Mouse (Mus musculus) small intestine, adult 2 months (tissue): ENCODE results near the gene Nmnat3. TPM values are rescaled to one million over a fixed set of nuclear protein-coding genes. Genes with fewer than 3 reads are reported as not detected.

Experiments used
- H3K27ac ChIP-seq: fragments of 200-500 bp; 2 replicates; pipeline ENCODE4 v1.5.1; 2012; ENCODE audit warnings: low read depth, low read length, control low read depth, inconsistent platforms; ENCODE audit not compliant: insufficient read depth
- H3K27me3 ChIP-seq: fragments of 200-500 bp; 2 replicates; pipeline ENCODE4 v1.6.1; 2012; ENCODE audit warnings: mild to moderate bottlenecking, moderate library complexity, low read length, inconsistent platforms; ENCODE audit not compliant: control insufficient read depth, insufficient read depth
- H3K36me3 ChIP-seq: fragments of 200-500 bp; 2 replicates; pipeline ENCODE4 v1.6.1; 2012; ENCODE audit warnings: mild to moderate bottlenecking, low read length, control low read depth, inconsistent platforms; ENCODE audit not compliant: control insufficient read depth, insufficient read depth
- H3K4me1 ChIP-seq: fragments of 200-500 bp; 2 replicates; pipeline ENCODE4 v1.6.1; 2012; ENCODE audit warnings: low read length, inconsistent platforms, mixed read lengths; ENCODE audit not compliant: control insufficient read depth, insufficient read depth, insufficient read length
- H3K4me3 ChIP-seq: fragments of 200-500 bp; 2 replicates; pipeline ENCODE4 v1.5.1; 2012; ENCODE audit warnings: low read depth, mild to moderate bottlenecking, control low read depth, inconsistent platforms, low read length, moderate library complexity
- CTCF ChIP-seq: fragments of 200-500 bp; IDR thresholded peaks from 2 replicates; pipeline ENCODE4 v1.5.1; 2012; ENCODE audit warnings: low read depth, mild to moderate bottlenecking, control low read depth, inconsistent platforms, low read length, moderate library complexity, mixed read lengths; ENCODE audit not compliant: insufficient replicate concordance, insufficient read length; ENCODE audit errors: extremely low read depth
- POLR2A ChIP-seq: fragments of 200-500 bp; IDR thresholded peaks from 2 replicates; pipeline ENCODE4 v1.6.1; 2012; ENCODE audit warnings: low read depth, mild to moderate bottlenecking, control low read depth, inconsistent platforms, low read length, moderate library complexity
- WGBS: fragments of 180-500 bp; shearing (Covaris S2); methylation state at CpG from one replicate; pipeline ENCODE4 v1.1.7; 2018; 5-methylcytosine and 5-hydroxymethylcytosine counted together
- polyA plus RNA-seq: library from polyadenylated mRNA; depleted of rRNA; stranded (reverse); fragments of >200 nt; gene quantifications from 2 replicates; pipeline ENCODE4 v1.2.3, GENCODE M21; 2012

Gene Nmnat3
- polyA plus RNA-seq, 1 experiment: 9.9 TPM

- no peak overlapping the region for H3K27ac ChIP-seq
- no peaks in the 10 kb centered on the region for H3K27me3 ChIP-seq
- H3K4me3 ChIP-seq: no peak overlapping the region
- no peaks in the 10 kb centered on the region for H3K36me3 ChIP-seq
- no peaks in the 10 kb centered on the region; the same call in 1 of the 2 replicates for H3K4me1 ChIP-seq
- no peak for TF ChIP-seq POLR2A
- no peak for TF ChIP-seq CTCF
- WGBS: 77% methylated on average over 1 of the region's 1 CpGs
Observed at GRCm38 (mm10) chr9:98345840-98346239, 58.6 kb downstream of the Nmnat3 start.

- 89% methylated on average over 4 of the region's 4 CpGs for WGBS
- TF ChIP-seq POLR2A: no peak
- TF ChIP-seq CTCF: no peak
Observed at GRCm38 (mm10) chr9:98346240-98346639, 59.0 kb downstream of the Nmnat3 start.

GRCm38 (mm10) chr9:98347021-98347420 lies 59.8 kb downstream of the Nmnat3 start:
- TF ChIP-seq CTCF (no peak), POLR2A (no peak)
- Histone ChIP-seq H3K27me3 (no peaks in the 10 kb centered on the region), H3K27ac (no peak overlapping the region), H3K36me3 (no peaks in the 10 kb centered on the region), H3K4me3 (no peak overlapping the region), H3K4me1 (peaks cover 4% of the 10 kb centered on the region)
- 82% methylated on average over 3 of the region's 3 CpGs for WGBS

More at GRCm38 (mm10) chr9:98346240-98346639, 59.0 kb downstream of the Nmnat3 start:
- no peak overlapping the region for H3K27ac ChIP-seq
- H3K27me3 ChIP-seq: no peaks in the 10 kb centered on the region
- H3K36me3 ChIP-seq: no peaks in the 10 kb centered on the region
- H3K4me3 ChIP-seq: no peak overlapping the region
- no peaks in the 10 kb centered on the region; the same call in 1 of the 2 replicates for H3K4me1 ChIP-seq

GRCm38 (mm10) chr9:98350318-98351144 lies 63.3 kb downstream of the Nmnat3 start:
- H3K4me3 ChIP-seq: no peak overlapping the region
- no peaks in the 10 kb centered on the region for H3K36me3 ChIP-seq
- H3K27me3 ChIP-seq: no peaks in the 10 kb centered on the region
- no peak overlapping the region for H3K27ac ChIP-seq
- TF ChIP-seq POLR2A (no peak), CTCF (no peak)
- peaks cover 13% of the 10 kb centered on the region for H3K4me1 ChIP-seq
- 51% methylated on average over 4 of the region's 4 CpGs for WGBS

GRCm38 (mm10) chr9:98352332-98352731 lies 65.1 kb downstream of the Nmnat3 start:
- H3K4me3 ChIP-seq: no peak overlapping the region
- no peaks in the 10 kb centered on the region for H3K27me3 ChIP-seq
- no peak overlapping the region for H3K27ac ChIP-seq
- 0 out of 2 replicates have a peak, but pooled peaks cover 2% of the 10 kb centered on the region for H3K36me3 ChIP-seq
- peaks cover 13% of the 10 kb centered on the region for H3K4me1 ChIP-seq
- WGBS: 26% methylated on average over 6 of the region's 6 CpGs
- TF ChIP-seq CTCF (no peak), POLR2A (no peak)

GRCm38 (mm10) chr9:98354919-98355318 lies 67.7 kb downstream of the Nmnat3 start:
- 91% methylated on average over 3 of the region's 3 CpGs for WGBS
- Histone ChIP-seq H3K27ac (no peak overlapping the region), H3K4me3 (no peak overlapping the region), H3K36me3 (0 out of 2 replicates have a peak, but pooled peaks cover 2% of the 10 kb centered on the region), H3K27me3 (no peaks in the 10 kb centered on the region), H3K4me1 (peaks cover 13% of the 10 kb centered on the region)
- no peak for TF ChIP-seq CTCF
- no peak for TF ChIP-seq POLR2A

GRCm38 (mm10) chr9:98361047-98361446 lies 73.8 kb downstream of the Nmnat3 start:
- Histone ChIP-seq H3K27ac (no peak overlapping the region), H3K4me1 (no peaks in the 10 kb centered on the region), H3K4me3 (no peak overlapping the region), H3K27me3 (no peaks in the 10 kb centered on the region), H3K36me3 (no peaks in the 10 kb centered on the region)
- TF ChIP-seq POLR2A: no peak
- no peak for TF ChIP-seq CTCF
- WGBS: 59% methylated on average over 3 of the region's 3 CpGs
